Mouse (Mus musculus): ENCODE data around the gene Cplx1. TPM values are rescaled to one million over a fixed set of nuclear protein-coding genes. Genes with fewer than 3 reads are reported as not detected.

The Cplx1 gene
- polyA plus RNA-seq, 1 experiment from 2014 or later: 31.6 TPM

GRCm38 (mm10) chr5:108549137-108549488 is 711 bp downstream of the Cplx1 start:
- WGBS: 12% methylated on average over 7 of the region's 7 CpGs
- Histone ChIP-seq H3K9me3 (no peaks in the 10 kb centered on the region), H3K36me3 (no peaks in the 10 kb centered on the region), H3K4me1 (replicated peaks) (peaks cover 18% of the 10 kb centered on the region), H3K27ac (peak overlapping the region; percentile 55; the same call in 1 of the 2 replicates), H3K4me2 (replicated peaks) (peak overlapping the region; percentile 80), H3K9ac (replicated peaks) (peak overlapping the region; percentile 70), H3K4me3 (replicated peaks) (peak overlapping the region; percentile 54), H3K27me3 (peaks cover 54% of the 10 kb centered on the region)
- no peak for ATAC-seq

GRCm38 (mm10) chr5:108547636-108548035 is 2.2 kb downstream of the Cplx1 start:
- no peak overlapping the region for H3K4me2 ChIP-seq (replicated peaks)
- H3K4me3 ChIP-seq (replicated peaks): no peak overlapping the region
- WGBS: 92% methylated on average over 5 of the region's 5 CpGs
- no peaks in the 10 kb centered on the region for H3K36me3 ChIP-seq
- ATAC-seq: no peak
- no peaks in the 10 kb centered on the region for H3K9me3 ChIP-seq
- H3K27me3 ChIP-seq: peaks cover 54% of the 10 kb centered on the region
- no peak overlapping the region for H3K9ac ChIP-seq (replicated peaks)
- peaks cover 18% of the 10 kb centered on the region for H3K4me1 ChIP-seq (replicated peaks)
- no peak overlapping the region for H3K27ac ChIP-seq

- WGBS: 78% methylated on average over 7 of the region's 7 CpGs
- no peak overlapping the region for H3K27ac ChIP-seq
- no peak for ATAC-seq
Measured at GRCm38 (mm10) chr5:108543516-108544291, 6.1 kb downstream of the Cplx1 start.

GRCm38 (mm10) chr5:108534188-108534587 is 15.6 kb downstream of the Cplx1 start:
- no peaks in the 10 kb centered on the region for H3K4me1 ChIP-seq (replicated peaks)
- no peak overlapping the region for H3K27ac ChIP-seq
- no peak for ATAC-seq
- peaks cover 17% of the 10 kb centered on the region for H3K9me3 ChIP-seq
- H3K4me2 ChIP-seq (replicated peaks): no peak overlapping the region
- H3K9ac ChIP-seq (replicated peaks): no peak overlapping the region
- H3K27me3 ChIP-seq: no peaks in the 10 kb centered on the region
- peaks cover 13% of the 10 kb centered on the region for H3K36me3 ChIP-seq
- WGBS: 94% methylated on average over 2 of the region's 2 CpGs
- no peak overlapping the region for H3K4me3 ChIP-seq (replicated peaks)

More at GRCm38 (mm10) chr5:108543516-108544291, 6.1 kb downstream of the Cplx1 start:
- Histone ChIP-seq H3K4me3 (replicated peaks) (no peak overlapping the region), H3K9me3 (no peaks in the 10 kb centered on the region), H3K9ac (replicated peaks) (no peak overlapping the region), H3K4me2 (replicated peaks) (no peak overlapping the region), H3K4me1 (replicated peaks) (0 out of 2 replicates have a peak, but pooled peaks cover under 1% of the 10 kb centered on the region), H3K27me3 (peaks cover 22% of the 10 kb centered on the region), H3K36me3 (no peaks in the 10 kb centered on the region)

- H3K4me1 ChIP-seq (replicated peaks): no peaks in the 10 kb centered on the region
- no peak for ATAC-seq
- no peak overlapping the region for H3K4me3 ChIP-seq (replicated peaks)
- H3K27me3 ChIP-seq: no peaks in the 10 kb centered on the region
- no peaks in the 10 kb centered on the region for H3K9me3 ChIP-seq
- no peak overlapping the region for H3K9ac ChIP-seq (replicated peaks)
- H3K36me3 ChIP-seq: peaks cover 15% of the 10 kb centered on the region; the same call in 1 of the 2 replicates
- no peak overlapping the region for H3K27ac ChIP-seq
- no peak overlapping the region for H3K4me2 ChIP-seq (replicated peaks)
- 86% methylated on average over 3 of the region's 3 CpGs for WGBS
Measured at GRCm38 (mm10) chr5:108522597-108522996, 27.2 kb downstream of the Cplx1 start.

GRCm38 (mm10) chr5:108521896-108522295 is 27.9 kb downstream of the Cplx1 start:
- no peaks in the 10 kb centered on the region for H3K27me3 ChIP-seq
- no peak overlapping the region for H3K27ac ChIP-seq
- ATAC-seq: no peak
- H3K4me2 ChIP-seq (replicated peaks): no peak overlapping the region
- no peak overlapping the region for H3K9ac ChIP-seq (replicated peaks)
- H3K36me3 ChIP-seq: peaks cover 15% of the 10 kb centered on the region; the same call in 1 of the 2 replicates
- WGBS: 79% methylated on average over 3 of the region's 3 CpGs
- H3K4me3 ChIP-seq (replicated peaks): no peak overlapping the region
- no peaks in the 10 kb centered on the region for H3K9me3 ChIP-seq
- no peaks in the 10 kb centered on the region for H3K4me1 ChIP-seq (replicated peaks)

GRCm38 (mm10) chr5:108521016-108521415 is 28.8 kb downstream of the Cplx1 start:
- H3K4me1 ChIP-seq (replicated peaks): no peaks in the 10 kb centered on the region
- H3K27ac ChIP-seq: no peak overlapping the region
- H3K4me3 ChIP-seq (replicated peaks): no peak overlapping the region
- H3K4me2 ChIP-seq (replicated peaks): no peak overlapping the region
- no peaks in the 10 kb centered on the region for H3K9me3 ChIP-seq
- no peak overlapping the region for H3K9ac ChIP-seq (replicated peaks)
- H3K36me3 ChIP-seq: peaks cover 15% of the 10 kb centered on the region; the same call in 1 of the 2 replicates
- WGBS: 72% methylated on average over 2 of the region's 2 CpGs
- ATAC-seq: no peak
- H3K27me3 ChIP-seq: no peaks in the 10 kb centered on the region

- Histone ChIP-seq H3K27me3 (no peaks in the 10 kb centered on the region), H3K9ac (replicated peaks) (no peak overlapping the region), H3K36me3 (peaks cover 14% of the 10 kb centered on the region; the same call in 1 of the 2 replicates), H3K4me2 (replicated peaks) (no peak overlapping the region), H3K4me1 (replicated peaks) (no peaks in the 10 kb centered on the region), H3K4me3 (replicated peaks) (no peak overlapping the region), H3K27ac (no peak overlapping the region), H3K9me3 (no peaks in the 10 kb centered on the region)
- WGBS: 82% methylated on average over 7 of the region's 7 CpGs
- no peak for ATAC-seq
Measured at GRCm38 (mm10) chr5:108520153-108520552, 29.7 kb downstream of the Cplx1 start.

- Histone ChIP-seq H3K27me3 (no peaks in the 10 kb centered on the region), H3K27ac (no peak overlapping the region), H3K9me3 (no peaks in the 10 kb centered on the region), H3K4me3 (replicated peaks) (no peak overlapping the region), H3K4me1 (replicated peaks) (no peaks in the 10 kb centered on the region), H3K4me2 (replicated peaks) (no peak overlapping the region), H3K9ac (replicated peaks) (no peak overlapping the region), H3K36me3 (peaks cover 11% of the 10 kb centered on the region; the same call in 1 of the 2 replicates)
- 68% methylated on average over 5 of the region's 5 CpGs for WGBS
- ATAC-seq: no peak
Measured at GRCm38 (mm10) chr5:108518951-108519350, 30.9 kb downstream of the Cplx1 start.

GRCm38 (mm10) chr5:108518106-108518885 is 31.5 kb downstream of the Cplx1 start:
- Histone ChIP-seq H3K27ac (no peak overlapping the region), H3K9ac (replicated peaks) (no peak overlapping the region), H3K4me3 (replicated peaks) (no peak overlapping the region), H3K4me2 (replicated peaks) (no peak overlapping the region), H3K36me3 (peaks cover 11% of the 10 kb centered on the region; the same call in 1 of the 2 replicates), H3K27me3 (no peaks in the 10 kb centered on the region), H3K9me3 (no peaks in the 10 kb centered on the region), H3K4me1 (replicated peaks) (no peaks in the 10 kb centered on the region)
- 82% methylated on average over 9 of the region's 9 CpGs for WGBS
- ATAC-seq: no peak

- H3K9me3 ChIP-seq: no peaks in the 10 kb centered on the region
- no peak for ATAC-seq
- no peak overlapping the region for H3K27ac ChIP-seq
- H3K9ac ChIP-seq (replicated peaks): no peak overlapping the region
- 92% methylated on average over 3 of the region's 3 CpGs for WGBS
- no peak overlapping the region for H3K4me2 ChIP-seq (replicated peaks)
- H3K36me3 ChIP-seq: peaks cover 8% of the 10 kb centered on the region; the same call in 1 of the 2 replicates
- H3K4me1 ChIP-seq (replicated peaks): no peaks in the 10 kb centered on the region
- H3K4me3 ChIP-seq (replicated peaks): no peak overlapping the region
- H3K27me3 ChIP-seq: no peaks in the 10 kb centered on the region
Measured at GRCm38 (mm10) chr5:108516655-108517054, 33.2 kb downstream of the Cplx1 start.
